Mouse (Mus musculus): ENCODE results near the gene Fmn2.

Gene Fmn2

GRCm38 (mm10) chr1:174501661-174502030, at the start of gene Fmn2:
Gene Fmn2 (plus strand): TSS chr1:174501825.
- DNase-seq (ENCODE audit: low spot score), result no peak

DNA sequence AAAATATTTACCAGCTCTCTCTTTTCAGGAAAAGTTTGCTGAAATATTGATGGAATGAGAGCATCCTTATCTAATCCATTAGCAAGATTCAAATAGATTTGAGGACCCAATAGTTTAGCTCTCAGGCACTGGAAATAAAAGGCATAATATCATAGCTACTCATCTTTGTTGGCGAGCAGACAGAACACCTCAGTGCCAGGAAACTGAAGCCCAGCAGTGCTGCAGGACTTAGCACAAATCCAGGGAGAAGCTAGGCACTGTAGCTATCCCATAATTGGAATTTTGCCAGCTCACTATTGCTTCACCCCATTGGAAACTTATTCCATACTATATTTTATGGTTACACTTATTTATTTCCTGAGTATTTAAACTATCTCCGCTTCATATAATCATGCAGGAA, 46.5 kb upstream of the Fmn2 start:
- no peak for DNase-seq (ENCODE audit: low spot score)

GRCm38 (mm10) chr1:174465385-174465784, 36.2 kb upstream of the Fmn2 start:
- no peak for DNase-seq (ENCODE audit: low spot score)

- DNase-seq (ENCODE audit: low spot score), result peak; percentile 36
Observed at GRCm38 (mm10) chr1:174466240-174466639, 35.4 kb upstream of the Fmn2 start.

DNA sequence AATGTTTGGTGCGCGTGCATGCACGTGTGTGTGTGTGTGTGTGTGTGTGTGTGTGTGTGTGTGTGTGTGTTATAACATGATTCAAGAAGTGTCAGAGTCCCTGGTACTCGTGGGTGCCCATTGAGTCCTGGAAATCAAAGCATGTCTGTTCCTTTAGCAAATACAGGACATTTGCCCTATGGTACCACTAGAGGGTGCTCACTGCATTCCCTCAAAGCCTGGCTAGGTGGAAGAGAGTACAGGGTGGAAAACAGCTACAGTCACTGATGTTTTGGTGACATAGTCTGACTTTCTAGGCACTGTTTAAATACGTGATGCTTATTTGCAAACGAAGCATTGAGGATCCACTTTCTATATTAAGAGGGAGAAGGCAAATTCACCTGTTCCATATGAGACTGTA, 31.9 kb upstream of the Fmn2 start:
- DNase-seq (ENCODE audit: low spot score), result peak; percentile 31

DNA sequence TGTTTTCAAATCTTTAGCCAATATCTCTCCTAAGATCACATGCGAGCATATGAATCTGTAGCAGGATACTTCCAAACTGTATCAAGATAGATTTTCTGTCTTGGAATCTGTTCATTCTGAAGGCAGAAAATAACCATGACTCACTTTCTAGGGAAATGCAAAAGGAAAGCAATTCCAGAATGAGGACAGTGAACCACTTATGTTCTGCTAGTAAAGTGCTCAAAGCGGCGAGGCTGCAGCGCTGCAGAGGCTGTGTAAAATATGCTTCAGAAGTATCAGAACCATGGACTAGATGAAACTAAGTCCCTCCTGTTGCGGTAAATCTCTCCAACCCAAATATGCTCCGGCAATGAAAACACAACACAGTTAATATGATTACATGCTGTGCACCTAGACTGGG, 19.1 kb upstream of the Fmn2 start:
- no peak for DNase-seq (ENCODE audit: low spot score)

GRCm38 (mm10) chr1:174500064-174500463, 1.6 kb upstream of the Fmn2 start:
- DNase-seq (ENCODE audit: low spot score), result no peak

- DNase-seq (ENCODE audit: low spot score), result no peak
Observed at GRCm38 (mm10) chr1:174501011-174501410, 614 bp upstream of the Fmn2 start.

GRCm38 (mm10) chr1:174502031-174502845, 613 bp downstream of the Fmn2 start:
- no peak for DNase-seq (ENCODE audit: low spot score)

DNA sequence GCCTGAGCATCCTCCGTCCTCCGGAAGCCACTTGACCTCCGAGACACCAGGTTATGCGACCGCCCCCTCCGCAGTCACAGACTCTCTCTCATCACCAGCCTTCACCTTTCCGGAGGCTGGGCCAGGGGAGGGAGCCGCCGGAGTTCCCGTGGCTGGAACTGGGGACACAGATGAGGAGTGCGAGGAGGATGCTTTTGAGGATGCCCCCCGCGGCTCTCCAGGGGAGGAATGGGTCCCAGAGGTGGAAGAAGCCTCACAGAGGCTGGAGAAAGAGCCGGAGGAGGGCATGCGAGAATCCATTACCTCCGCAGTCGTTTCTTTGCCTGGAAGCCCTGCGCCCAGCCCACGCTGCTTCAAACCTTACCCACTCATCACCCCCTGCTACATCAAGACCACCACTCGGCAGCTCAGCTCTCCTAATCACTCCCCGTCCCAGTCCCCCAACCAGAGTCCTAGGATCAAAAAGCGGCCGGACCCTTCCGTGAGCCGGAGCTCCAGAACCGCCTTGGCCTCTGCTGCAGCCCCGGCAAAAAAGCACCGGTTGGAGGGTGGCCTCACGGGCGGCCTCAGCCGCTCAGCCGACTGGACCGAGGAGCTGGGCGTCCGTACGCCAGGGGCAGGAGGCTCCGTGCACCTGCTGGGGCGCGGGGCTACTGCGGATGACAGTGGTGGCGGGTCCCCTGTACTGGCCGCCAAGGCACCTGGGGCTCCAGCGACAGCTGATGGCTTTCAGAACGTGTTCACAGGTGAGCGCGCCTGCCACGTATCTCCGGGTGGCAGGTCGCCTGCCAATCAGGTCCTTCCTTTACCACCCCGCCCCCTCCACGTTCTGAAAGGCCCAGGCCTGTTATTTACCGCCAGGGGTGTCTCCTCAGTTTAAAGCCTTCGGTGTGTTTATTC, 1.5 kb downstream of the Fmn2 start:
- DNase-seq (ENCODE audit: low spot score), result no peak

GRCm38 (mm10) chr1:174508571-174509110, 7.0 kb downstream of the Fmn2 start:
- no peak for DNase-seq (ENCODE audit: low spot score)

DNA sequence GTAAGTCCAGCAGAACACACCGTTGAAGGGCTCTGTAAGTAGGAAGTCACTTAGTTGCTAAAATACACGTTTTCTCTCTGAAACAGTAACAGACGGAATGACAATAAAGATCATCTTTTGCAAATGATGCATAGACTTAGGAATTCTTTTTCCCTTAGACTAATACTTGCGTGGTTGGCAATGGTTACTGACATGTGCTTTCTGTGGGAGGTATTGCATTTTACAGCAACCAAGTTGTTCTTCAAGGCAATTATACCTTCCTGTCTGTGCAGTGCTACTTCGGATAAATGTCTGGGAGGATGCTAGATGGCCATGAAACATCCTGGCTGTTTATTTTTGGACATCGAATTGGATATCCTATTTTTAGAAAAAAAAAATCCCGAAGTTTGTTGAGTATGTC, 11.8 kb downstream of the Fmn2 start:
- no peak for DNase-seq (ENCODE audit: low spot score)

- DNase-seq (ENCODE audit: low spot score), result no peak
Observed at GRCm38 (mm10) chr1:174521976-174522770, 20.5 kb downstream of the Fmn2 start.

GRCm38 (mm10) chr1:174522809-174523511, 21.3 kb downstream of the Fmn2 start:
- DNase-seq (ENCODE audit: low spot score), result no peak

DNA sequence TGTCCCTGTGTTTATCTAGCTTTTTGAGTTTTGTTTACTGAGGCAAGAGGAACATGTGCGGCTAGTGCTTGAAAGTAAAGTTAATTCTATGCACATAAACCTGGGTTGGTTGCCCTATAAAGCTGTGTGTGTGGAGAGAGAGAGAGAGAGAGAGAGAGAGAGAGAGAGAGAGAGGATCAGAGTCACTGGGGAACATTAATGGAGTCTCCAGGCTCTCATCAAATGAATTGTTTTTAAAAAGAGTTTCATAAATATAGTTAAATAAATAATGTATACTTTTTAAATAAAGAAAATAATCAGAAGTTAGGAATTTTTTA, 21.8 kb downstream of the Fmn2 start:
- no peak for DNase-seq (ENCODE audit: low spot score)

- DNase-seq (ENCODE audit: low spot score), result no peak
Observed at GRCm38 (mm10) chr1:174536742-174537453, 35.3 kb downstream of the Fmn2 start.

DNA sequence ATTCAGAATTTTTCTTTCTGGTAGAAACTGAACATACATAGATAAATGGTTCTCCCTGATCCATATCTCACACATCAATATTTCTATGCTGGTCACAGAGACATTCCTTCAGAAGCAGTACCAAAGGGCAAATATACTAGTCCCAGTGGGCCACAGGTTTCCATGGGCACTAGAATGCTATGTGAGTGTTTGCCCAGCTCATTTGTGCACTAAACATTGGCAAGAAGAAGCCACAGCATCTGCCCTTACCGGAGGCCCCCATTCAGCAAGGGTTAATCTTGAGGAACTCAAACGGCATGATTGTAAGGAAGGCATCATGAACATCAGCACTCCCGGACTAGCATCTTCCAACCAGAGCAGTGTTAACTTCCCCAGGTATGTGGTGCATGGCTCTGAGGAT, 35.9 kb downstream of the Fmn2 start:
- no peak for DNase-seq (ENCODE audit: low spot score)

DNA sequence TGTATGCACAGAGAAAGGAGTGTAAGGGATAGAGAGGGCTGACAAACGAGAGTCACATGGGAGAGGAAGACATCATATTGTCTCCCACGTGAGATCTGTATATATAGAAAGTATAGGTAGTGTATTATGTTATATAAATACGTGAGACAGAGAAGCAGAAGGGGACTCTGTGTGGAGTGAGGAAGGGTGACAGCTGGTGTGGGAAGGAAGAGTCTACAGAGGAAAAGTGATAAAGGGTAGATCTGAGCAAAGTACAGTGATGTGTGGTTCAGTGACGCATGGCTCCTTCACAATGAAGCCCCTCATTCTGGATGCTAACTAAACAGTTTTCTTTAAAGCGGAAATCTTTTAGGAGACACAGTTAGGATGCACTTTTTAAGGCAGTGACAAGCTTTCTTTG, 46.7 kb downstream of the Fmn2 start:
- no peak for DNase-seq (ENCODE audit: low spot score)

GRCm38 (mm10) chr1:174553272-174554007, 51.8 kb downstream of the Fmn2 start:
- DNase-seq (ENCODE audit: low spot score), result peak; percentile 22

GRCm38 (mm10) chr1:174555412-174555811, 53.8 kb downstream of the Fmn2 start:
- no peak for DNase-seq (ENCODE audit: low spot score)

All from adipocyte (in vitro differentiated cells).